Mouse (Mus musculus): Measurements from ENCODE around the gene Sept9. TPM values are rescaled to one million over a fixed set of nuclear protein-coding genes. Genes with fewer than 3 reads are reported as not detected.
A peak's percentile ranks its signal among the peaks of the same experiment; 100 is the strongest.
"Not testable (repeated sequence)": the region's sequence is repeated elsewhere in the genome, so short reads cannot be mapped to it uniquely, and the experiment has no call there.

Sept9 gene
- total RNA-seq, 2 experiments from 2014 or later, result 65.0 to 69.0 TPM

DNA sequence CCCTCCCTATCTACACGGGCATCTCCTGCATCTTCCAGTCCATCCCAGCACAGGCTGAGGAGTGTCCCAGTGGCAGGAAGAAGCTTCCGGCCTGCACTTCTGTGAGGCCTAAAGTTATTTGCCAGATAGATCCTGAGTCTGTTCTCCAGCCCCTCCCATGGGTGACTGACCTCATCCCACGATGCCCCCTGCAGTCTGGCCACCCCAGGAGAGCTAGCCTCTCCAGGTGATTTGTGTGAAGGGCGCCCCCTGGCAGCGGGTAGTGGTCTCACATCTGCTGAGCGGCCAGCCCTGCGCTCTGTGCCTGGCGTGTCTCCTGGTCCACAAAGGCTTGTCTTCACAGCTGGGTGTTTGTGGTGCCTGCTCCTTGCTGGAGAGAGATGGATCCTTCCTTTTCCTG, 113.5 kb downstream of the Sept9 start:
- peak in 1 of 2 experiments; percentile 68 for DNase-seq (ENCODE audit: extremely low spot score in 1 of 2, low spot score in 2 of 2)
- intact Hi-C loops (cut with DNase I), result loop anchor here (5.0 kb wide), 1 partner anchor 44 kb away; no protein-coding TSS in a partner anchor

- DNase-seq (ENCODE audit: extremely low spot score in 1 of 2, low spot score in 2 of 2), result no peak
- intact Hi-C loops (cut with DNase I), result loop anchor here (5.0 kb wide), 1 partner anchor 44 kb away; no protein-coding TSS in a partner anchor
These were observed 114.0 kb downstream of the Sept9 start for GRCm38 (mm10) chr11:117313446-117313845.

- intact Hi-C loops (cut with DNase I), result loop anchor here (5.0 kb wide), 1 partner anchor 43 kb away; no protein-coding TSS in a partner anchor
- no peak for DNase-seq (ENCODE audit: extremely low spot score in 1 of 2, low spot score in 2 of 2)
These were observed 114.6 kb downstream of the Sept9 start for GRCm38 (mm10) chr11:117314026-117314425.

DNA sequence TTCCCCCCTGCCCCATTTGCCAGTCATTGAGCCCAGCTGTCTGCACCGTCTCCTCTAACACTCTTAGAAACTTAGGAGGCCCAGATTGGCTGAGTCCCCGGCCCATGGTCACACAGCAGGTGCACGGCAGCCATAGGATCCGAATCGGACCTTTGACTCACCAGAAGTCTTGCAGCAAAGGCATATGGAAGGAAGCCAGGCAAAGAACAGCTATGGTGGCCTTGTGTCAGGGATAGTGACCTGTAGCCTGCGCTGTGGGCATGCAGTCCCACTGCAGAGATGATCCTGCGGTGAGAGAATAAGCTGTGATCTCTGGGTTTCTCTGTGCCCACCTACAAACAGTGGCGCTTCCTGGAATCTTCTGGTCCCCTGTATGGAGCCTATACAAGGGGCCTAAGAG, 115.1 kb downstream of the Sept9 start:
- no peak for DNase-seq (ENCODE audit: extremely low spot score in 1 of 2, low spot score in 2 of 2)
- intact Hi-C loops (cut with DNase I), result loop anchor here (5.0 kb wide), 1 partner anchor 43 kb away; no protein-coding TSS in a partner anchor

DNA sequence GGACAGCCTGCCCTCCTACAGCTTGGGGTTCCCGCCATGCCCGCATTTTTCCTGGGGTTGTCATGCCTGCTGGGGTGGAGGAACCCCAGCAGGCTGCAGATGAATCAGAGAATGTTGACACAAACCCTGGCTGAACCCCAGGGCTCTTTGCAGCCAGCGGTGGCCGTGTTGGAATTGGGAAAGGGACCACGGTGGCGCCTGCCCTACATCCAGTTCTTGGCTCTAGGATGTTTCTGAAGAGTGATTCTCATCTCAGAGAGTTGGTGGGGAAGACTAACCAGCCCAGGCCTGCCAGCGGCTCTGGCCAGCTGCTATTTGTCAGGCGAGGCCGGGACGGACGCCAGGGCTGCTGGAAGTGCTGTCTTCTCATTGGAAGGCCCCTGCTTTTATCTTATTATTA, 115.8 kb downstream of the Sept9 start:
- intact Hi-C loops (cut with DNase I), result no loop called here
- DNase-seq (ENCODE audit: extremely low spot score in 1 of 2, low spot score in 2 of 2), result peak in 1 of 2 experiments; percentile 63

- intact Hi-C loops (cut with DNase I), result no loop called here
- peak in 1 of 2 experiments; percentile 78 for DNase-seq (ENCODE audit: extremely low spot score in 1 of 2, low spot score in 2 of 2)
These were observed 117.2 kb downstream of the Sept9 start for GRCm38 (mm10) chr11:117316441-117317331.

GRCm38 (mm10) chr11:117317429-117318101, 118.1 kb downstream of the Sept9 start:
- DNase-seq (ENCODE audit: extremely low spot score in 1 of 2, low spot score in 2 of 2), result peak in 1 of 2 experiments; percentile 74

DNA sequence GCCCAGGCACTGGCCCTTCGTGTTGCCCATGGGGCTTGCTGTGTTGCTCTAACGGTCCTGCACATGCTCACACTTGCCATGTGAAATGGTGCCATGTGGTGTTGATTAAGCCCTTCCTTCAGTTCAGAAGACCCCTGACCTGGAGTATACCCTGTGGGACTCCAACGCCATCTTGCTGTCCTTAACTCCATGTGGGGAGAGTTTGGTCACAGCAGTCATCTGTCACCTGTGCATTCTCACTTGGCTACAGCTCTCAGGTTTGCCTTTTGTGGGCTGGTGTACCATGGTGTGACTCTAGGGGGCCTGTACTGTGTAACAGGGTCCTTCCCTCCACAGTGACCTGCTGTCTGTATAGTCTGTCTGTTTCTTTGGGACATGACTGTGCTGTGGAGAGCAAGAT, 118.7 kb downstream of the Sept9 start:
- DNase-seq (ENCODE audit: extremely low spot score in 1 of 2, low spot score in 2 of 2), result no peak
- intact Hi-C loops (cut with DNase I), result no loop called here

More at GRCm38 (mm10) chr11:117317429-117318101, 118.1 kb downstream of the Sept9 start:
- intact Hi-C loops (cut with DNase I), result no loop called here

- no peak for DNase-seq (ENCODE audit: extremely low spot score in 1 of 2, low spot score in 2 of 2)
- intact Hi-C loops (cut with DNase I), result no loop called here
These were observed 119.5 kb downstream of the Sept9 start for GRCm38 (mm10) chr11:117318731-117319542.

GRCm38 (mm10) chr11:117319543-117320335, 120.3 kb downstream of the Sept9 start:
- intact Hi-C loops (cut with DNase I), result no loop called here
- DNase-seq (ENCODE audit: extremely low spot score in 1 of 2, low spot score in 2 of 2), result no peak

GRCm38 (mm10) chr11:117320482-117320881, 121.0 kb downstream of the Sept9 start:
- intact Hi-C loops (cut with DNase I), result no loop called here
- DNase-seq (ENCODE audit: extremely low spot score in 1 of 2, low spot score in 2 of 2), result no peak

DNA sequence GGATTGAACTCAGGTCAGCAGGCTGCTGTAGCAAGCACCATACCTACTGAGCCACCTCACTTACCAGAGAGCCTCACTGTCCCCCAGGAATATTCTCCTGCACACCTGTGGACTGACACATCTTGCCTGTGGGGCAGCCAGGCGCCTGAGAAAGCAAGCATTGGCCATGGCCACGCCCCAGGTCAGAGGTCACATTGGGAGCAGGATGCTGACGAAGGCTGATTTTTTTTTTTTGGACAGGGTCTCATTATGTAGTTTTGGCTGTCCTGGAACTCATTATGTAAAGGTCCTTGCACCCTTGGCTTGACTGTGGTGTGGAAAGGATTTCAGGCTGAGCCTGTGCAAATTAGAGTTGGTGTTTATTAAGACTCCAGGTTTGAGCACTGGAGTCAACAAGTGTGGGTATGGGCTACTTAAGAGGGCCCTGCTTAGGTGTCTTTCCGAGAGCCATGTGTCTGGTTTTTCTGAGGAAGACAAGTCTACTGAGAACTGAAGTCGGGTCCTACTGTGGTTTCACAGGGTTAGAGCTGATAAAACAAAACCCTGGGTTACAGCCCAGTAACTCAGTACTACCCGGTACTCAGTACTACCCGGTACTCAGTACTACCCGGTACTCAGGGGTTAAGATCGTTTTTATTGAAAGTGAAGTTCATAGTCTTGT, 122.0 kb downstream of the Sept9 start:
- intact Hi-C loops (cut with DNase I), result no loop called here
- no peak for DNase-seq (ENCODE audit: extremely low spot score in 1 of 2, low spot score in 2 of 2)

GRCm38 (mm10) chr11:117322311-117322710, 122.8 kb downstream of the Sept9 start:
- intact Hi-C loops (cut with DNase I), result no loop called here
- DNase-seq (ENCODE audit: extremely low spot score in 1 of 2, low spot score in 2 of 2), result no peak

DNA sequence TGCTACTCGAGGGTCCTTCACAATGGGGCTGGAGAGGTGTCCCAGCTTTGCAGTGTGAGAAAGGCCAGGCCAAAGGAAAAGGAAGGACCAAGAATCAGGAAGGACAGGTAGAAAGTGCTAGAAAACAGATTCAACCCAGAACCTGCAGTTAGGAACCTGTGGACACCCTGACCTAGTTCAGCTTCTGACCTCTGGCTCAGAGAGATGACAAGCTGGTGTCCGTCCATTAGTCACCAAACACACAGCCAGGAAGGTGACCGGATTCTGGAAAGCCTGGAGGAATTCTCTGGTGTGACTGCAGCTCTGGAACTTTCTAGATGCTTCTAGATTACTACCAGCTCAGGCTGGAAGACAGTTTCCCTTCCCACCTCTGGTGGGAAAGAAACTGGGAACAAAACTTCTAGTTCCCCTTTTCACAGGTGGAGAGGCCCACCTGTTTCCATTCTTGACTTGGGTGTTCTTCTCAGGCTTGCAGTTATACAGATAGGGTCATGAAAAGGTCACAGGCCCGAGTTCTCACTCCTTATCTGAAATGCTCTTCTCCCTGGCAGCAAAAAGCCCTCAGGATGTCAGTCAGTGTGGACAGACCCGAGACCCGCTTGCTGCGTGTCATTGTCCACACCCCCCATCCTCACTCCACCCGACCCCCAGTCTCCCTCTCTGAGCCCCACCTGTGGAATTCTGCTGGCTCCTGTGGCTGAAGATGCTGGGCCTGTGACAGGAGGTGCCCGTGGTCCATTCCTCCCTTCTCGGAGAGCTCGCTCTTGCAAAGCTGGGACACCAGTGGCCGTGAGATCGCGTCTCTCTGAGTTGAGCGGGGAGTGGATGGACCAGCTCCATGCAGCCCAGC, 123.5 kb downstream of the Sept9 start:
- DNase-seq (ENCODE audit: extremely low spot score in 1 of 2, low spot score in 2 of 2), result no peak
- intact Hi-C loops (cut with DNase I), result no loop called here

DNA sequence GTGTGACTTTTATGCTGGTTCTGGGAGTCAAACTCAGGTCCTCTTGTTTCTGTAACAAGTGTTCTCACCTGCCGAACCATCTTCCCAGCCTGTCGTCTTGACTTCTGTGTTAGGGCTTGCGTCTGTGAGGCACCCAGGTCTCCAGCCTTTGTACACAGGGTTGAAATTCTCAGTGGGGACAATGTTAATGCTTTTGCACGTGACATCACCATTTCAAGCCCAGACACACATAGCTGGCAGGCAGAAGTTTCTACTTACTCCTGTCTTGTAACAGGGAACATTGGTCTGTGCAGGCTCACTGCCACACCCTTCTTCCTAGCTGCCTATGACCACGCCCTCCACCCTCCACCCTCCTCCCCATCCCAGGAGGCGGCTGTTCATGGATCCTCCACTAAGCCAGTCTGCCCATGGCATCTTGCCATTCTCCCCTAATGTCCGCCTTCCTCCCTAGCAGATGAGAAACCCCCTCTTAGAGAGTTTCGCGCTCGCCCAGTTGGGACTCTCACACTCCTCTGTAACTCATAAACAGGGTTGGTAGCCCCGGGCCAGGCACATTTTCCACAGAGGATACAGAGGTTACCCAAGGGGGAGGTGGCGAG, 124.6 kb downstream of the Sept9 start:
- intact Hi-C loops (cut with DNase I), result no loop called here
- DNase-seq (ENCODE audit: extremely low spot score in 1 of 2, low spot score in 2 of 2), result no peak

GRCm38 (mm10) chr11:117324718-117325117, 125.3 kb downstream of the Sept9 start:
- intact Hi-C loops (cut with DNase I); DNase-seq (ENCODE audit: extremely low spot score in 1 of 2, low spot score in 2 of 2): not testable (repeated sequence)

- intact Hi-C loops (cut with DNase I), result no loop called here
- no peak for DNase-seq (ENCODE audit: extremely low spot score in 1 of 2, low spot score in 2 of 2)
These were observed 125.6 kb downstream of the Sept9 start for GRCm38 (mm10) chr11:117325131-117325467.

Measured in left cerebral cortex, postnatal 10 days (tissue).